Mouse (Mus musculus) small intestine, adult 2 months (tissue): ENCODE data around the gene Cpsf6. TPM values are rescaled to one million over a fixed set of nuclear protein-coding genes. Genes with fewer than 3 reads are reported as not detected.
A peak's percentile ranks its signal among the peaks of the same experiment; 100 is the strongest.

Experiments
- H3K27ac ChIP-seq: fragments of 200-500 bp; 2 replicates; pipeline ENCODE4 v1.5.1; 2012; ENCODE audit warnings: low read depth, low read length, control low read depth, inconsistent platforms; ENCODE audit not compliant: insufficient read depth
- H3K27me3 ChIP-seq: fragments of 200-500 bp; 2 replicates; pipeline ENCODE4 v1.6.1; 2012; ENCODE audit warnings: mild to moderate bottlenecking, moderate library complexity, low read length, inconsistent platforms; ENCODE audit not compliant: control insufficient read depth, insufficient read depth
- H3K36me3 ChIP-seq: fragments of 200-500 bp; 2 replicates; pipeline ENCODE4 v1.6.1; 2012; ENCODE audit warnings: mild to moderate bottlenecking, low read length, control low read depth, inconsistent platforms; ENCODE audit not compliant: control insufficient read depth, insufficient read depth
- H3K4me1 ChIP-seq: fragments of 200-500 bp; 2 replicates; pipeline ENCODE4 v1.6.1; 2012; ENCODE audit warnings: low read length, inconsistent platforms, mixed read lengths; ENCODE audit not compliant: control insufficient read depth, insufficient read depth, insufficient read length
- H3K4me3 ChIP-seq: fragments of 200-500 bp; 2 replicates; pipeline ENCODE4 v1.5.1; 2012; ENCODE audit warnings: low read depth, mild to moderate bottlenecking, control low read depth, inconsistent platforms, low read length, moderate library complexity
- CTCF ChIP-seq: fragments of 200-500 bp; IDR thresholded peaks from 2 replicates; pipeline ENCODE4 v1.5.1; 2012; ENCODE audit warnings: low read depth, mild to moderate bottlenecking, control low read depth, inconsistent platforms, low read length, moderate library complexity, mixed read lengths; ENCODE audit not compliant: insufficient replicate concordance, insufficient read length; ENCODE audit errors: extremely low read depth
- POLR2A ChIP-seq: fragments of 200-500 bp; IDR thresholded peaks from 2 replicates; pipeline ENCODE4 v1.6.1; 2012; ENCODE audit warnings: low read depth, mild to moderate bottlenecking, control low read depth, inconsistent platforms, low read length, moderate library complexity
- WGBS: fragments of 180-500 bp; shearing (Covaris S2); methylation state at CpG from one replicate; pipeline ENCODE4 v1.1.7; 2018; 5-methylcytosine and 5-hydroxymethylcytosine counted together
- polyA plus RNA-seq: library from polyadenylated mRNA; depleted of rRNA; stranded (reverse); fragments of >200 nt; gene quantifications from 2 replicates; pipeline ENCODE4 v1.2.3, GENCODE M21; 2012

Cpsf6 gene
- polyA plus RNA-seq, 1 experiment = 36.6 TPM

GRCm38 (mm10) chr10:117402403-117403333 lies 22.9 kb upstream of the Cpsf6 start:
- Histone ChIP-seq H3K4me1 (no peaks in the 10 kb centered on the region), H3K4me3 (no peak overlapping the region), H3K27ac (no peak overlapping the region), H3K27me3 (peaks cover 6% of the 10 kb centered on the region; the same call in 1 of the 2 replicates), H3K36me3 (no peaks in the 10 kb centered on the region)
- WGBS = 72% methylated on average over 20 of the region's 20 CpGs
- TF ChIP-seq POLR2A = no peak
- peak; percentile 72; the same call in 1 of the 2 replicates for TF ChIP-seq CTCF

GRCm38 (mm10) chr10:117401364-117401763 lies 21.5 kb upstream of the Cpsf6 start:
- H3K27me3 ChIP-seq = peaks cover 6% of the 10 kb centered on the region; the same call in 1 of the 2 replicates
- H3K27ac ChIP-seq = no peak overlapping the region
- TF ChIP-seq POLR2A (no peak), CTCF (no peak)
- 84% methylated on average over 4 of the region's 4 CpGs for WGBS
- H3K4me1 ChIP-seq = no peaks in the 10 kb centered on the region
- H3K36me3 ChIP-seq = no peaks in the 10 kb centered on the region
- H3K4me3 ChIP-seq = no peak overlapping the region

- 80% methylated on average over 4 of the region's 4 CpGs for WGBS
- Histone ChIP-seq H3K4me3 (no peak overlapping the region), H3K27me3 (peaks cover 6% of the 10 kb centered on the region; the same call in 1 of the 2 replicates), H3K27ac (no peak overlapping the region), H3K36me3 (no peaks in the 10 kb centered on the region), H3K4me1 (no peaks in the 10 kb centered on the region)
- TF ChIP-seq POLR2A (no peak), CTCF (no peak)
Observed at GRCm38 (mm10) chr10:117400246-117400954, 20.6 kb upstream of the Cpsf6 start.

GRCm38 (mm10) chr10:117399839-117400238 lies 20.0 kb upstream of the Cpsf6 start:
- H3K27me3 ChIP-seq = peaks cover 6% of the 10 kb centered on the region; the same call in 1 of the 2 replicates
- H3K4me1 ChIP-seq = no peaks in the 10 kb centered on the region
- H3K27ac ChIP-seq = no peak overlapping the region
- H3K36me3 ChIP-seq = no peaks in the 10 kb centered on the region
- H3K4me3 ChIP-seq = no peak overlapping the region
- 93% methylated on average over 3 of the region's 3 CpGs for WGBS
- TF ChIP-seq POLR2A (no peak), CTCF (no peak)

- Histone ChIP-seq H3K4me1 (no peaks in the 10 kb centered on the region), H3K27me3 (peaks cover 6% of the 10 kb centered on the region; the same call in 1 of the 2 replicates), H3K36me3 (no peaks in the 10 kb centered on the region), H3K4me3 (no peak overlapping the region), H3K27ac (no peak overlapping the region)
- WGBS = 59% methylated on average over 2 of the region's 2 CpGs
- TF ChIP-seq CTCF (no peak), POLR2A (no peak)
Observed at GRCm38 (mm10) chr10:117399196-117399595, 19.4 kb upstream of the Cpsf6 start.

- Histone ChIP-seq H3K27me3 (peaks cover 6% of the 10 kb centered on the region; the same call in 1 of the 2 replicates), H3K27ac (no peak overlapping the region), H3K4me3 (no peak overlapping the region), H3K36me3 (no peaks in the 10 kb centered on the region), H3K4me1 (no peaks in the 10 kb centered on the region)
- WGBS = 80% methylated on average over 18 of the region's 18 CpGs
- TF ChIP-seq CTCF (no peak), POLR2A (no peak)
Observed at GRCm38 (mm10) chr10:117398044-117398780, 18.4 kb upstream of the Cpsf6 start.
